Mouse (Mus musculus) layer of hippocampus, postnatal 36 days (tissue): Measurements from ENCODE around the gene Guf1. TPM values are rescaled to one million over a fixed set of nuclear protein-coding genes. Genes with fewer than 3 reads are reported as not detected.
A peak's percentile ranks its signal among the peaks of the same experiment; 100 is the strongest.

Experiments
- DNase-seq, 2 experiments: peaks; one replicate each; pipeline ENCODE4 v3.0.0; 2022
- total RNA-seq, 2 experiments: library from RNA; stranded (reverse); gene quantifications; 2 replicates each; pipeline ENCODE4 v1.2.3; 2021

Gene Guf1
- 10 to 100 TPM; 22.5 to 25.4 TPM for total RNA-seq

GRCm38 (mm10) chr5:69556628-69557403 lies at the start of gene Guf1:
Gene Guf1, plus strand, starts transcription at chr5:69556923.
- DNase-seq, result peak; percentile 92 to 95

GRCm38 (mm10) chr5:69507045-69507444 lies 49.7 kb upstream of the Guf1 start:
- no peak for DNase-seq

DNA sequence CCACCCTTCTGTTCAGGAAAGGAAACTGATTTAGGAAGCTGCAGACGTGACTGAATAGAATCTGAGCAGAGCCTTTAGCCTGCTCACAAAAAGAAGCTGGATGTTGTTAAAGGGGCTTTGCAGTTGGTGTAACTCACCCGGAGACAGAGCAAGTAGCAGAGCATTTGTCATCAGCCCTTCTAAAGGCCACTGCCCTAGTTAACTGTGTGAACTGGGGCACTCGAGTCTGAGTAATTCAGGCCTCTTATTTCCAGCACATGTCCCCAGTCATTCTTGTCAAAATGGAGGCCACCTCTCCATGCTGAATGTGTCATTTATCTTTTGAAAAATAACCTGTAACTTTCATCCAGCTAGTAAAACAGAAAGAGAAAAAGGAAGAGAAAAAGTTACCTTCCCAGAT lies 45.1 kb upstream of the Guf1 start:
- no peak for DNase-seq

DNA sequence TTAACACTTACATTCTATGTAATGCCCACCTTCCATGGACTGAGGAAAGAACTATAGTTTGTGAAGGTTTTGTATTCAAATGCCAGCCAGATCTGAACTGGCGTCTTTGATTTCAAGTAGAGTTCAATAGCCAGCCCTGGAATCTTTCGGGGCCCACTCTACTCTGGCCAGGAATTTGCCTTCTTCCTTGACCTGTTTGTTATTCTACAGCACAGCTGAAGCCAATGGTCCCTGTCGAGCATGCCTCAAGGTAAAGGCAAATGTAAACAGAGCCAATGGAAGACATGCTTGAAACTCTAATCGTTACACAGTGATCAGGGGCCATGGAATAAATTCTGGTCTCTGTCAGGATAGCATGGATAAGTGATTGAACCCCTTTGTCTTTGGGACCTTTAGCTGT lies 44.5 kb upstream of the Guf1 start:
- DNase-seq, result no peak

DNA sequence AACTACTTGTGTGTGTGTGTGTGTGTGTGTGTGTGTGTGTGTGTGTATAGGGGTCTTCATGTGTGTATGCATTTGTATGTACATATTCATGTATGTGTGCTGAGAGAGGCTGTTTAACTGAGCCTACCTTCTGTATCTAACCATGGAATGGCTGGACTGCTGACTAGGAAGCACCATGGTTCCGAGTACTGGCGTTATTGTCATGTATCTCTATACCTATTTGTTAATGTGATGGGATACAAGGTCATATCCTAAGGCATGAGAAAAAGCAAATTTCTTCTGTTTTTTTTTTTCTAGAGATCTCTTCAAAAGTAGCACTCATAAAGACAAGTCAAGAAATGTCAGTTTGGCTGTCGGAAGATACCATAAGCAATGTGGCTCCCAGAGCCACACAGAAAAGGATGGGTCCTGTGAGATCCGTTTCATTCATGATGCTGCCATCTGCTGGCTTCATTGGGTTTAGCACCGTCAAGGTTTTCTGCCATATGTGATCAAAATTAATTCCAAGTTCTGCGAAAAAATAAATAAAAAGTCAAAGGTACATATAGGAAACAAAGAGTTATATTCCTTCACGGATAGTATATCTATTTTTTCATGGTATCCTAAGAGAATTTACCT lies 36.0 kb upstream of the Guf1 start:
- peak; percentile 26 to 44 for DNase-seq

DNA sequence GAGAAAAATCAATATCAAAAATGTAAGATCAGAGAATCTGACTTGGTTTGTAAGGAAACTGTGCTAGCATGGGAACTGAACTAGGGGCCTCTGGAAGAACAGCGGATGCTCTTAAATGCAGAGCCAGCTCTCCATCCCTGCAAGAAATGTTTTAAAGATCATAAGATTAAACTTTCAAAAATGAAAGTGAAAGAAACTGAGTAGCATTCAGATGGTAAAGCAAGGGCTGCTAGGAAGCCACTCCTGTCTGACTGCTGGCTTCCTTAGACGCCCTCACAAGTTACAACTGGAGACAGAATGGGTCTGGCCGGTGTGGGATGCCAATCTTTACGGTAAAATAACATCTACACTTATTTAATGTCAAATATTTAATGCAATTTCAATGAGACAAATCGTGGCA lies 34.7 kb upstream of the Guf1 start:
- no peak for DNase-seq

GRCm38 (mm10) chr5:69523944-69524343 lies 32.8 kb upstream of the Guf1 start:
- DNase-seq, result no peak

DNA sequence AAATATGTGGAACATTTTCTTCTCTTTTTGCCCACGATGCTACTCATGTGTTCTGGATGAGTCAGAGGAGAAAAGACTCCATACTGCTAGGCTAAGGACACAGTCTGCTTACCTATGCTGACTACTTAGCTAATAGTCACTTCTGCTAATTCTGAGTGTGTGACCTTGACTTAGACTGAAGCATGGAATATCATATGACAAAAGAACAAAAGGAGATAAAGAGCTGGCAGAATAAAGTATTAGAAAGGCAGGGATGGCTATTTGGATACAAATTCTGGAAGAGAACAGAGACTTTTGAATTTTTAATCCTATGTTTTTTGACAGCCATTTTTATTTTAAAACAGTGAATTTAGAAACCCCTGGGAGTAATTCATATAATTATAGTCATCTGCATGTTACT lies 15.0 kb upstream of the Guf1 start:
- no peak for DNase-seq

- DNase-seq, result no peak
Observed at GRCm38 (mm10) chr5:69542489-69542888, 14.2 kb upstream of the Guf1 start, which contains the start of gene Yipf7. Gene Yipf7, minus strand, starts transcription at chr5:69542648.

- DNase-seq, result peak in 1 of 2 experiments; percentile 3
Observed at GRCm38 (mm10) chr5:69557404-69557935, 747 bp downstream of the Guf1 start.

- DNase-seq, result peak; percentile 87 to 89
Observed at GRCm38 (mm10) chr5:69591640-69592461, 35.1 kb downstream of the Guf1 start, which contains the start of gene Gnpda2. Gene Gnpda2, minus strand, starts transcription at chr5:69592340.

- DNase-seq, result no peak
Observed at GRCm38 (mm10) chr5:69601027-69601426, 44.3 kb downstream of the Guf1 start.

DNA sequence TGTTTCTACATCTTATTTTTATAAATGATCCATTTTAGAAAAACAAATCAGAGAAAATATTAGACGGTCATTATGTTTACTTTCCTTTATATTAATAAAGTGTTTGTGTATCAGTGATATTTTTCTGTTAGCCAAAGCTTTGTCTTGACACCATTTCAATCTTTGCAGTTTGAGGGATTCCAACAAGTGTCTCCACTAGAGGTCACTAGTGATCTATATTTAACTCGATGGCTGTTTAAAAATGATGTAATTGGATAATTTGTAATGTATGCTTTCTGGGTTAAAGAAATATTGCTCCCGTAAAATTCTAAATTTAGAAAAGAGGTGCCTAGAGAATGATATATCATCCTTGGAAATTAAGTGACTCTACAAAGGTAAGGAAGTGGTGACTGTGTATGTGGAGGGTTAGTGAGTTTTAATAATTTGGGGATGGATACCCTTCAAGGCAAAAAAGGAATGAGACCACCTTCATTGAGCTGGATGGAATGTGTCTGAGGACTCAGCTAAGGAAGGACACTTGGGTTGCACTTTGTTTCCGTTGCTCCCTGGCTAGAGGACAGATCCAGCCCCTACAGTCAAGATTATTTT lies 56.6 kb downstream of the Guf1 start:
- no peak for DNase-seq

DNA sequence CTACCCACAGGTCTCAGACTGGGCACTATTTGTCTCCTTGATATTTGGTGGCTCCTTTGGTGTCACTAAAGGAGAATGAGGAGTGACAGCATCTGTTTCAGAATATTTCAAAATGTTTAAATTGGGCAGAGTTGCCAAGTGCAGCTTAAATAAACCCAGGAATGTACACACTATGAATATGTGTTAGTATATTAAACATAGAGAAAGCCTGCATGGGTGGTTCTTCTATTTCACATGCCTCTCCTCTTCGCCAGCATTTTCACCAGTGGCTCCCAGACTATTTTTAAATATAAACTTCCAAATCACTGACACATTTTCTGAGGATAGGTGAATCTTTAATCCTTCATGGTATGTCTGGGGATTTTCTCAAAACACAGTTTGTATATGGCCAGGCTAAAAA lies 64.2 kb downstream of the Guf1 start:
- DNase-seq, result no peak

Other genes starting within 250 kb of the Guf1 start
- gene Kctd8, start 215.2 kb upstream of the Guf1 start, total RNA-seq, result 1 to 10 TPM; 5.1 to 5.9 TPM
- not detected for gene Yipf7, start 14.3 kb upstream of the Guf1 start, total RNA-seq
- gene Gnpda2, start 35.4 kb downstream of the Guf1 start, total RNA-seq, result 10 to 100 TPM; 19.1 to 20.7 TPM